Mouse (Mus musculus) ES-CJ7 (cell line): Measurements from ENCODE around the gene Zfyve27.

Source experiments
- DNase-seq: peaks from one replicate; pipeline ENCODE4 v3.0.0; 2011; ENCODE audit warnings: low read depth, low spot score

The Zfyve27 gene

GRCm38 (mm10) chr19:42142757-42143156 is 21.0 kb upstream of the Zfyve27 start:
- DNase-seq = peak; percentile 52

GRCm38 (mm10) chr19:42144067-42144466 is 19.7 kb upstream of the Zfyve27 start:
- no peak for DNase-seq

- DNase-seq = peak; percentile 90
Measured at GRCm38 (mm10) chr19:42144541-42145167, 19.1 kb upstream of the Zfyve27 start.

- no peak for DNase-seq
Measured at GRCm38 (mm10) chr19:42145210-42145609, 18.5 kb upstream of the Zfyve27 start.

- DNase-seq = no peak
Measured at GRCm38 (mm10) chr19:42145731-42146130, 18.0 kb upstream of the Zfyve27 start.

GRCm38 (mm10) chr19:42146276-42147010 is 17.3 kb upstream of the Zfyve27 start:
- DNase-seq = no peak

- no peak for DNase-seq
Measured at GRCm38 (mm10) chr19:42147170-42147768, 16.5 kb upstream of the Zfyve27 start, which contains the start of gene Marveld1. Gene Marveld1, plus strand, starts transcription at chr19:42147400.

- DNase-seq = no peak
Measured at GRCm38 (mm10) chr19:42147769-42148568, 15.8 kb upstream of the Zfyve27 start.

- peak; percentile 49 for DNase-seq
Measured at GRCm38 (mm10) chr19:42148569-42148860, 15.2 kb upstream of the Zfyve27 start.

- peak; percentile 90 for DNase-seq
Measured at GRCm38 (mm10) chr19:42151990-42152389, 11.8 kb upstream of the Zfyve27 start.

GRCm38 (mm10) chr19:42157493-42158237 is 6.1 kb upstream of the Zfyve27 start:
- DNase-seq = no peak

GRCm38 (mm10) chr19:42158246-42159017 is 5.3 kb upstream of the Zfyve27 start:
- no peak for DNase-seq

- no peak for DNase-seq
Measured at GRCm38 (mm10) chr19:42164188-42164587, 437 bp downstream of the Zfyve27 start.

GRCm38 (mm10) chr19:42166130-42166529 is 2.4 kb downstream of the Zfyve27 start:
- DNase-seq = peak; percentile 73

- DNase-seq = no peak
Measured at GRCm38 (mm10) chr19:42166766-42167165, 3.0 kb downstream of the Zfyve27 start.

- DNase-seq = no peak
Measured at GRCm38 (mm10) chr19:42167489-42167888, 3.7 kb downstream of the Zfyve27 start.

- no peak for DNase-seq
Measured at GRCm38 (mm10) chr19:42169322-42169975, 5.7 kb downstream of the Zfyve27 start.

- peak; percentile 95 for DNase-seq
Measured at GRCm38 (mm10) chr19:42170025-42170969, 6.5 kb downstream of the Zfyve27 start.

GRCm38 (mm10) chr19:42176841-42177240 is 13.1 kb downstream of the Zfyve27 start:
- no peak for DNase-seq
